Mouse (Mus musculus) lung, postnatal 0 days (tissue): ENCODE results near the gene Camta1.

ENCODE experiments used
- CTCF ChIP-seq: IDR thresholded peaks from 2 replicates; pipeline ENCODE4 v1.5.1; 2016; ENCODE audit warnings: antibody characterized with exemption, mild to moderate bottlenecking
- EP300 ChIP-seq: IDR thresholded peaks from 2 replicates; pipeline ENCODE4 v1.6.1; 2016; ENCODE audit warnings: antibody characterized with exemption, mild to moderate bottlenecking, control low read depth

DNA sequence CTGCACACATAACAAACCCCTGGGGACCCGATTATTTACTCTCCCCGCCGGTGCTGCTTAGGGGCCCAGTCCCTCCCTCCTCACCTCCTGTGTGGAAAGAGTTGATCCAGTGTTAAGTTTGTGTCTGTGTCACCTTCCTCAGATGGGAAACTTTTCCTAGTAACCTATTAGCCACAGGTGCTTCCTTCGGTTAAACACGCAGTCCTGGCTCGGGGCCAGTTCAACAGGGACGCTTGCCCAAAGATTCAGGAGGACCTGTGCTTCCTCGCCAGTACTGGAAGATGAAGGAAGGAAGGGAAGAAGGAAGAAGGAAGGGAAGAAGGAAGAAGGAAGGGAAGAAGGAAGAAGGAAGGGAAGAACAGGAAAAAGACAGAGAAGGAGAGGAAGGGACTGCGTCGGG, 312.2 kb downstream of the Camta1 start:
- TF ChIP-seq CTCF (no peak), EP300 (no peak)
